Mouse (Mus musculus) cerebellum, adult 18-20 months (tissue): ENCODE data around the gene Steap2.

Experiments used
- DNase-seq, 2 experiments: peaks; one replicate each; pipeline ENCODE4 v3.0.0; 2021

The Steap2 gene

GRCm38 (mm10) chr5:5663655-5664370 is 30.6 kb downstream of the Steap2 start, which contains the start of gene Cfap69:
Gene Cfap69, minus strand, starts transcription at chr5:5664239.
- DNase-seq: peak; percentile 84 to 90

GRCm38 (mm10) chr5:5663057-5663456 is 31.3 kb downstream of the Steap2 start:
- peak; percentile 9 to 14 for DNase-seq

GRCm38 (mm10) chr5:5658680-5659079 is 35.7 kb downstream of the Steap2 start:
- DNase-seq: no peak

GRCm38 (mm10) chr5:5657932-5658331 is 36.4 kb downstream of the Steap2 start:
- DNase-seq: no peak

GRCm38 (mm10) chr5:5648817-5649569 is 45.4 kb downstream of the Steap2 start:
- no peak for DNase-seq

- no peak for DNase-seq
Observed at GRCm38 (mm10) chr5:5646173-5646572, 48.2 kb downstream of the Steap2 start.

GRCm38 (mm10) chr5:5638496-5638895 is 55.9 kb downstream of the Steap2 start:
- DNase-seq: no peak

GRCm38 (mm10) chr5:5625491-5625890 is 68.9 kb downstream of the Steap2 start:
- DNase-seq: no peak

- no peak for DNase-seq
Observed at GRCm38 (mm10) chr5:5618329-5618728, 76.0 kb downstream of the Steap2 start.
